ENCODE assay signal across 26 mouse cellular contexts in the genomic region with DNA sequence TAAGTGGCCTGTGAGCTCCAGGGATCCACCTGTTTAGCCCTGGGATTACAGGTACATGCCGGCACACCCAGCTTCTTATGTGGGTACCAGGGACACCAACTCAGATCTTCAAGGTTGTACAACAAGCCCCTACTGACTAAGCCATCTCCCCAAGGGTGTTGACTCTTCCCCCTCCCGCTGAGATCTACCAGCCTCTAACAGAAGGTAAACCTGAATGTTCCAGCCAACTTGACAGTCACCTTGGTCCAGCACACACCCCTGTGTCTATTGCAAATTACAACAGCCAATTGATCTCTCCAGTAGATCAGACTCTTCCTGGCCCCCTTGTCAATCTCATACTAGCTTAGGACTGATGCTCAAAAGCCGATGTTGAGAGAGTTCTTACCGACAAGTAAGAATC.
"Had no signal": no experiment of that assay in that cellular context is flagged by ENCODE, and none has a peak within 500 bp of the region (broad histone marks: within the 10 kb centered on the region; RNA-seq: fewer than 3 reads in every experiment).

No protein-coding gene starts in this region.

- H3K4me2 ChIP-seq: embryonic facial prominence, embryonic 13.5 days; embryonic facial prominence, embryonic 15.5 days had no signal

- H3K27me3 ChIP-seq: forebrain, embryonic 15.5 days had no signal

- H3K4me3 ChIP-seq: embryonic facial prominence, embryonic 12.5 days; embryonic facial prominence, embryonic 13.5 days; embryonic facial prominence, embryonic 15.5 days; erythroblast, embryonic 14.5 days; gastrocnemius, adult 2 months; heart, adult 2 months; heart, embryonic 10.5 days had no signal

- H3K36me3 ChIP-seq: embryonic facial prominence, embryonic 10.5 days; embryonic facial prominence, embryonic 12.5 days; embryonic facial prominence, embryonic 13.5 days; embryonic facial prominence, embryonic 15.5 days; forebrain, embryonic 10.5 days; forebrain, embryonic 12.5 days; forebrain, embryonic 15.5 days; heart, embryonic 10.5 days had no signal

- H3K9me3 ChIP-seq: embryonic facial prominence, embryonic 10.5 days; embryonic facial prominence, embryonic 12.5 days; embryonic facial prominence, embryonic 13.5 days; embryonic facial prominence, embryonic 15.5 days; forebrain, embryonic 10.5 days; forebrain, embryonic 12.5 days; forebrain, embryonic 13.5 days; forebrain, embryonic 15.5 days; heart, embryonic 10.5 days had no signal

- DNase-seq: cerebellum, postnatal 10 days; cerebellum, postnatal 14 days; cerebellum, postnatal 25 days; cerebellum, postnatal 36 days; embryo, embryonic 11 days; forebrain, postnatal 0 days; gastrocnemius, adult 2 months; gastrocnemius, postnatal 10 days; gastrocnemius, postnatal 14 days; gastrocnemius, postnatal 25 days; gastrocnemius, postnatal 36 days; heart, adult 11 months; heart, adult 18-20 months; heart, adult 2 months had no signal

- H3K27ac ChIP-seq: embryonic facial prominence, embryonic 10.5 days; embryonic facial prominence, embryonic 12.5 days; embryonic facial prominence, embryonic 13.5 days; embryonic facial prominence, embryonic 15.5 days; forebrain, embryonic 10.5 days; forebrain, embryonic 12.5 days; forebrain, embryonic 13.5 days; forebrain, embryonic 15.5 days; heart, adult 2 months; heart, embryonic 10.5 days had no signal

- H3K9ac ChIP-seq: embryonic facial prominence, embryonic 12.5 days; embryonic facial prominence, embryonic 13.5 days; embryonic facial prominence, embryonic 15.5 days; forebrain, embryonic 12.5 days; forebrain, embryonic 13.5 days; forebrain, embryonic 15.5 days; forebrain, postnatal 0 days had no signal

- H3K4me1 ChIP-seq: embryonic facial prominence, embryonic 12.5 days had no signal

- ATAC-seq: forebrain, embryonic 13.5 days; forebrain, embryonic 14.5 days; forebrain, embryonic 15.5 days; forebrain, embryonic 16.5 days; forebrain, postnatal 0 days had no signal
